Mouse (Mus musculus): ENCODE results near the gene Csrp1. TPM values are rescaled to one million over a fixed set of nuclear protein-coding genes. Genes with fewer than 3 reads are reported as not detected.

Gene Csrp1
- total RNA-seq, 2 experiments from 2014 or later: 262 to 267 TPM

GRCm38 (mm10) chr1:135698451-135698921, 21.4 kb upstream of the Csrp1 start:
- DNase-seq: no peak

GRCm38 (mm10) chr1:135698996-135699705, 20.7 kb upstream of the Csrp1 start:
- peak; percentile 90 for DNase-seq

GRCm38 (mm10) chr1:135699892-135700291, 20.0 kb upstream of the Csrp1 start:
- DNase-seq: no peak

- DNase-seq: peak; percentile 84
Observed at GRCm38 (mm10) chr1:135700605-135701004, 19.3 kb upstream of the Csrp1 start.

- DNase-seq: no peak
Observed at GRCm38 (mm10) chr1:135701314-135701713, 18.5 kb upstream of the Csrp1 start.

- no peak for DNase-seq
Observed at GRCm38 (mm10) chr1:135702722-135703121, 17.1 kb upstream of the Csrp1 start.

- no peak for DNase-seq
Observed at GRCm38 (mm10) chr1:135704317-135704821, 15.5 kb upstream of the Csrp1 start.

GRCm38 (mm10) chr1:135708369-135708768, 11.5 kb upstream of the Csrp1 start:
- no peak for DNase-seq

GRCm38 (mm10) chr1:135711126-135711525, 8.7 kb upstream of the Csrp1 start:
- DNase-seq: no peak

- no peak for DNase-seq
Observed at GRCm38 (mm10) chr1:135714028-135714815, 5.6 kb upstream of the Csrp1 start.

- DNase-seq: no peak
Observed at GRCm38 (mm10) chr1:135714901-135715609, 4.8 kb upstream of the Csrp1 start.

- DNase-seq: peak; percentile 84
Observed at GRCm38 (mm10) chr1:135719486-135719885, 375 bp upstream of the Csrp1 start.

GRCm38 (mm10) chr1:135723016-135723415, 3.2 kb downstream of the Csrp1 start:
- no peak for DNase-seq

GRCm38 (mm10) chr1:135724134-135724533, 4.3 kb downstream of the Csrp1 start:
- DNase-seq: no peak

- DNase-seq: no peak
Observed at GRCm38 (mm10) chr1:135725324-135725723, 5.5 kb downstream of the Csrp1 start.

- DNase-seq: peak; percentile 48
Observed at GRCm38 (mm10) chr1:135725936-135726335, 6.1 kb downstream of the Csrp1 start.

GRCm38 (mm10) chr1:135728631-135729366, 8.9 kb downstream of the Csrp1 start:
- peak; percentile 93 for DNase-seq

GRCm38 (mm10) chr1:135729367-135729713, 9.5 kb downstream of the Csrp1 start:
- DNase-seq: no peak

GRCm38 (mm10) chr1:135729821-135730220, 10.0 kb downstream of the Csrp1 start:
- no peak for DNase-seq

GRCm38 (mm10) chr1:135730296-135730695, 10.4 kb downstream of the Csrp1 start:
- peak; percentile 44 for DNase-seq

GRCm38 (mm10) chr1:135731393-135731792, 11.5 kb downstream of the Csrp1 start:
- no peak for DNase-seq
